Mouse (Mus musculus) layer of hippocampus, postnatal 10 days (tissue): ENCODE measurements at regions not wholly inside any gene's neighbourhood (a gene's known extent, or its start where the extent isn't known, plus 50 kb on each side); places are given as distances from the start of the nearest gene placed in this dataset.
"Not testable (repeated sequence)": the region's sequence is repeated elsewhere in the genome, so short reads cannot be mapped to it uniquely, and the experiment has no call there.

Source experiments
- DNase-seq, 2 experiments: peaks; one replicate each; pipeline ENCODE4 v3.0.0; 2021; ENCODE audit warnings: low spot score in 2 of 2

DNA sequence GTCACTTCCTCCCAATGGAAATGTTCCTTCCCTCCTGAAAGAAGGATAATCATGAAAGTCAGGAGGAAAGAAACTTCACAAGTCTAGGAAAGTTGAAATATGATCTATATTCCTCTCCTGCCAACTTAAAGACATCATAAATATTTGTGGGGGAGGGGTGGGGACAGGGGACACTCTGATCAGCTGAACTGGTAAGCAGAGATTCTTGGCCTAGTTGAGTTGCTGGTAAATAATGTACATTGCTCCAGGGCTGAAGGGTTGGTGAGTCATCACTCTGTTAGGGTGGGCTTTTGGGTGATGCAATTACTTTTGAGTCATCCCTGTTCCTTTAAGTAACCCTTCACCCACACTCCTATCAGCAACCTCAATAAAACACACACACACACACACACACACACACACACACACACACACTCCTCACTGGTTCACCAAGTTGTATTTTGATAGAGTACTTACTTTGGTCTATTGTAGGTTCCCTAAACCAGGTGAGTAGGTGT, 56.0 kb downstream of the Ccdc71l start:
- DNase-seq = no peak

DNA sequence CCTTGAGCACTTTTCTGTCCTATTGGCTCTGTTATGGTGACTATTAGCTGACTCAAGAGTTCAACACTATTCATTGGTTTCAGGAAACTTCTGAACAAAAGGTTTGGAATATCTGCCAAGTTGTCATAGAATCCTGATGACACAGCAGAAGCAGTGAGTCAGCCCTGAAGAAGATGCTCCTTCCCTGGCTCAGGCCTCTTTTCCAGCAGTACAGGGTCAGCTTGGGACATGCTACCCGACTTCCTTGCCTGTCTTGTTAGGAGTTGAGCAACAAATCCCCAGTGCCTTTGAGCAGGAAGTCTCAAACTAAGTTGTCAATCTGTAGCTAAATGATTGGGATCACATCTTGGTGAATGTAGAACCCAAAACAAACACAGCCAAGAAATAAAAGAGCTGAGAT, 56.6 kb downstream of the Ccdc71l start:
- DNase-seq = no peak

DNA sequence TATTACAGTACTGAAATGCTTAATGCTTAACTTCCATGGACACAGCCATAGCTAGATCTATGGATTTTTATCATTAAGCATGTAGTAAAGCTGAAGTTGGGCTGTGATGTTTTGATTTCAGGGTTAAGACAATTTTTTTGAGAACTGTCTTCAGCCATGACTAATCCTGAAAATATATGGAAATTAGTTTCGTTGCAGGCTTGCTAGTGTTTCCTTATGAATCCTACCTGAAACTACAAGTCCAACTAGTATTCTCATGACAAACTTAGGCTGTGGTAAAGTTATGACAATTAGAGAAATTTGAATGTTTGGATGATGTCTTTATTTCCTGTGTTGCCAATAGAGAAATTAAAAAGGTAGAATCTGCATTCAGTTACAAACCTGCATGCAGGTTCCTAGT, 59.7 kb downstream of the Ccdc71l start:
- no peak for DNase-seq

DNA sequence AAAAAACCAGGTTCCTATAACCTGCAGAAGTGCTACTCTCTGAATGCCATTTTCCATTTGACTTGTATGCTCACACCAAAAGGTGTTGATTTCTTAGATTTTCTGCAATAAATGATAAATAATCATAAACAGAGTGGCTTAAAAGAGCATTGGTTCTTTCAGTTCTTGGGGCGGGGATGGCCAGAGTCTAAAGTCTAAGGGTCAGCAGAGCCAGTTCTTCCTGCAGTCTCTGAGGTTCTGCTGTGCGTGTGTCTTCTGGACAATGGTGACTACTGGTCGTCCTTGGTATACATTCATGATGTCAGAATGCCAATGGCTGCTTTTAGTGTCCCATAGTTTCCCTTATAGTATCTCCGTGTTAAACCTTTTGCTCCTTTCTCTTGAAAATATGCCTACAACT, 66.3 kb downstream of the Ccdc71l start:
- no peak for DNase-seq

DNA sequence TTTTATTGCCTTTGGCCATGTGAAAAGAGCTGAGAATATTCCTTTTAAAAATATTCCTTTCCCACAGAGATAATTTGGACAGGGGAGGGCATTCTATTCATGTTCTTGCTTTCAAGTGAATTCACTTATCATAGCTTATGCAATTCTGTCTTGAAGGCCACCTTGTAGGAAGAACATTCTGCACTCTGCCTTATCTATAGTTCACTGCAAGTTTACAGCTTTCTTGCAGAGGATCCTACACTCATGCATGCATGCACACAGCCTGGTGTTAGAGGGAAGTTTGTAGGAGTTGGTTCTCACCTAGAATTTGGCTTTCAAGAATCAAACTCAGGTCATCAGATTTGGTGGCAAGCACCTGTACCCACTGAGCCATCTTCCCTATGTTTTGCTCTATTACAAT, 67.4 kb downstream of the Ccdc71l start:
- no peak for DNase-seq

DNA sequence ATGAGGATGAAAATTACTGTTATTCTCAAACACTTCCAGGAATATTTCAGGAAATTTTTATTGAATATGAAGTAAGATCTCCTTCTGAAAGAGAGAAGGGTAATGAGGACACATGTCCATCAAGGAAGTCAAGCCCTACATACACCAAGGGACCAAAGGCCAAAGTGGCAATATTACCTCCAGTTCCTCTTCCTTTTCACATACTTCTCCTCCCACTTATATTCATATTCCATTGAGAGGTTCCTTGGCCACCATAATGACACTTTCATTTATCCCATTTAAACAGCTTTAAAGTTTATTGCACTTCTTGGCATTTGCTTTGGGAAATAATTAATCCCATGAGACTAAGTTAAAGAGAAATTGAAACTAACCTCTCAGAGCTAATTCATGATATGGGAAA, 70.9 kb downstream of the Ccdc71l start:
- no peak for DNase-seq

DNA sequence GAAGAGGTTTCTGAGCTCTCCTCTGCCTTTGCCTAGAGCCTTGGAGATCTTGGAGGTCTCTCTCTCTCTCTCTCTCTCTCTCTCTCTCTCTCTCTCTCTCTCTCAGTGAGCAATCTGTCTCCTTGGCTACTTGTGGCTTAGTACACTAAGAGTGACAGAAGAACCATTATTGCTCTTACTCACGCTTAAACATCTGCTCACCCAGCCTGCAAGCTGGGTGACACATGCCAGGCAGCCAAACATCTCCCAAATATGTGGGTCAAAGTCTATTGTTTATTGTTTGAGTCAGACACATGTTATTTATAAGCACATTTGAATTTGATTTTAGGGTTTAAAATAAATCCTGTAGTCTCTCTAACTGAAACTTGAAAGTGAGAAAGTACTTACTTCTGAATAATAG, 72.7 kb downstream of the Ccdc71l start:
- DNase-seq = no peak

DNA sequence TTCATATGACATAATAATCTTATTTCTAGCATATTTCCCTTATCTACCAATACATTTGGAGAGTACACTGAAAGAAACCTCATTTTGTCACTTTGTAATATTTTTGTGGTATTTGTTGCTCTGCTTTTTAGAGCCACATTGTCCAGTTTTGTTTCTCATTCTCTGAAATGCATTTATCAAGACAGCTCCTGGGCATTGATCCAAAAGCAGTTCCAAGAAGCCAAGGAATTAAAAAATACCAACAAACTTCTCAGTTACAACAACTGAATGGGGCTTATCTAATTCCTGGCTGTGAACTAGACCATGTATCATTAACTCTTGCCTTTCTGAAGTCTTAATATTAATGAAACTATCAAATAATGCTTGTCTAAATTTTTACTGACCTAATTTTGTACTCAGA, 76.3 kb downstream of the Ccdc71l start:
- no peak for DNase-seq

DNA sequence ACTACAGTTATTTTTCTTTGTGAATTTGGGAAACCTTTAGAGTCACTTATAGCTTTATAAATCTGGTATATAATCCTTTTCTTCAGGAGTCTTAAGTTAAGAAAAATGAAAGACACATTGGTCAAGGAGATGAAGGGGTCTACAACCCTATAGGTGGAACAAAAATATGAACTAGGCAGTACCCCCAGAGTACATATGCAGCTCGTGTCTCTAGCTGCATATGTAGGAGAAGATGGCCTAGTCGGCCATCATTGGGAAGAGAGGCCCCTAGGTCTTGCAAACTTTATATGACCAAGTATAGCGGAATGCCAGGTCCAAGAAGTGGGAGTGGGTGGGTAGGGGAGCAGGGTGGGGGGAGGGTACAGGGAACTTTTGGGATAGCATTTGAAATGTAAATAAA, 76.7 kb downstream of the Ccdc71l start:
- DNase-seq = not testable (repeated sequence)

DNA sequence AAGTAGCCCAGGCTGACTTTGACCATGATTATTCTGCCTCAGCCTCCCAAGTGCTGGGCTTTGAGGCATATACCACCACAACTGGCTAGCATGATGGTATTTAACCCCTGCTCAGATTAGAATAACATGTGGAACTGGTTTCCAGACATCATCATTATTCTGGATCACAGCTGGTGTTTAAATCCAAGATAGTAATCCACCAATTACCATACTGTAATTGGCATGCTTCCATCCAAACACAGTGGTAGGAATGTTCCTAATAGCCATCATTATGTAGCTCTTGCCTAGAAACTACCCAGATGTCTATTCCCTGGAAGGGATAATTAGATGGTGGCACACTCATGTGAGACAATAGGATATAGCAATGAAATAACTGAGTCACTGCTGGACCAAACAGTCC, 77.4 kb downstream of the Ccdc71l start:
- no peak for DNase-seq

DNA sequence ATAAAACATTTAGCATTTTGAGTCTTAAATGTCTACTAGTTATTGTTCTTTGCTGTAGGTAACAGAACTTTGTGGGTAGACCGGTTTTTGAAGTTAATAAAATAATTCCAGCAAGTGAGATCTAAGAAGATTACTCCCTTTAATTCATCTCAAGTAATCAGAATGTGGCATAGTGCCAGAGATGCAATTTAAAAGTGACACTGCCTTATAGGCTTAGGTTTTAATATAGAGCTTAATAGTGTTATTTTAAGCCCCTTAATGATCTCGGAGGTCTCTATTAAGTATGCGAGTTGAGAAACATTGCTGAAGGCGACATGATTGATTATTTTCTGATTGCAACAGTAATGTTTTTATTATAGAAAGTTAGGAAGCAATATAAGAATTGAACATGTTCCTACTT, 78.3 kb downstream of the Ccdc71l start:
- no peak for DNase-seq

DNA sequence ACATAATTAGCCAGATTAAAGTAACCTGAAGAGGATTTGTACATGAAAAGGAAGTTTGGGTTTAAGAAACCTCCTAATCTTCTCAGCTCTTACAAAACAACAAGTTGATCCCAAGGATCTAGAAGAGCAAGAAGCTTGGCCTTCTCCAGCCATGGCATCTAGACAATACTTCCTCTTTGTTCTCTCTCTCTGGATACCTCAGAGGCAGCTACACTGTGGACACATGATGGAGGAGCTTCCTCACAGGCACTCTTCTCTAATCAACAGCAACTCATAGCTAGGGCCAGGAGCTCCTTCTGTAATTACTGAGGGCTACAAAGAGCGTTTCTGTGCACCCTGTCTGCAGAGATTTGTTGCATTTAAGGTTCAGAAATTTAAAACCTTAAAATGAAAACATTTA, 79.9 kb downstream of the Ccdc71l start:
- no peak for DNase-seq

DNA sequence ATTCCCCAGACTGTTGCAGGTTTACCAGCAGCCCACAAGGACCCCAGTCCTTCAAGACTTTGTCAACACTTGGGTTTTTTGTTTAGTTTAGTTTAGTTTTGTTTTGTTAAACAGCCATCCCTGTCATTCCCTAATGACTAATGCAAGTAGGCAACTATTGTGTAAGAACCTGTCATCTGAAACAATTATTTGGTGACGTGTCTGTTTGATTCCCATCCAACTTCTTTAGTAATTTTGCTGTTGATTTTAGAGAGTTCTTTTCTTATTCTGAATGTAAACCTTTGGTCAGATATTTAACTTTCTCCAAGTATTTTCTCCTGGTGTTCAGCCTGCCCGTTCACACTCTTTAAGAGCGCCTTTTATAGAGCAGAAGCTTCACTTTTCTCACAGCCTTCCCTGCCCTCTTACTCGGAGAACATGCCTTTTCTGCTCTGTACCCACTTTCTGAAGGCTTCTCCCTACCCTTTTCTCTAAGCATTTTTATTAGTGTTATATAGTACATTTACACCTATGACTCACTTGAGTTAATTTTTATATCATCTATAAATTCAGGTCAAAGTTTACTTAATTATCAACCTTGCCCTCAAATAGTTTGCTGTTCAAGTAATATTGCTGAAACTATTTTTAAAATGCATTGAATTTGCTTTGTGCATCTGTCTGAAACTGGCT, 82.0 kb downstream of the Ccdc71l start:
- DNase-seq = no peak

DNA sequence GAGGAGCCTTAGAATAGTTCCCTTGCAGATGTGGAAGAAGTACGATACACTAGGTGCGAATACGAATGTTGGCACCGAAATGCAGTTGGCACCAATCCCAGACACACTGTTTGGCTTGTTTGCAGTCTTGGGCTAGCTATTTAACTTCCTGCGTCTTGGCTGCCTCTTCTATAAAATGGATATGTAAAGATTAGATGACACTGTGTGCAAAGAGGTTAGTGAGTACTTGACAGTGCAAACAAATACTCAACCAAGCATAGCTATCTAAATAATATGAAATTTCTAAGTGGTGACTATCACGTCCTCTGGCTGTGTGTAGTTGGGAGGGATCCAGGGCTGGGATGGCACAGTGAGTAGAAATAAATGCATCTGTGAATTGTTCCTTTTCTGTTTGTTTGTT, 86.9 kb downstream of the Ccdc71l start:
- DNase-seq = no peak

DNA sequence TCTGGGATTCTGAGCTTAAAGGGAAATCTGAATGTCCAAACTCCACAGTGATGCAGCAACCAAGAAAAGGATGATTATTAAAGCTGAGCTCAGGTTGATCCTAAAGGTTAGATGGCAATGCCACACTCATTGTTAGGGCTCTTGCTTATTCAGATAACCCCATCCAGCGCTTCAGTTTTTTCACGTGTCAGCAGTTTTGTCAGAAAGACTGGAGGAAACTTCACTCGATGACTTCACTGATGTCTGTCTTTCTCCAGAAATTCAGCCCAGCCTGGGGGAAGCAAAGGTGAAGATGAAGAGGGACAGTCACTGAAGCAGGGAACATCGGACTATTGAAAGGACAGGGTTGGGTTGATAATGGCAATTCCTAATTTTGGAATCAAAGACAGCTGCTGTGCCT, 91.4 kb downstream of the Ccdc71l start:
- DNase-seq = no peak

DNA sequence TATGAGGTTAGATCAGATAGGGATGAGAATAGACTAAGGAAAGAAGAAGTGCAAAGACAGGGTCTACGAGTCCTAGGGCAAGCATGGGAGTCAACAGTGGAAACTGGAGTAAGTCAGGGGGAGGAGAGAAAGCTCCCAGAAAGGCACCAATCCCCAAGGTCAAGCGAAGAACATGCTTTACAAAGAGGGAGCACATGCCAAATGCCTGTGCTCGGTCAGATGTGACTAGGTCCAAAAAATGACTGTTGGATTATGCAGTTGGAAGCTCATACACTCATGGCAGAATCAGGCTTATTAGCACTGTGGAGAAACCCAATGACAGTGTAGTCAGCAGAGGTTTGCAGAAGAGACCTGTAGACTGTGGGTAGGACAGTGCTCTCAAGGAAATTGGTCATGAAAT, 100.9 kb downstream of the Ccdc71l start:
- DNase-seq = no peak

DNA sequence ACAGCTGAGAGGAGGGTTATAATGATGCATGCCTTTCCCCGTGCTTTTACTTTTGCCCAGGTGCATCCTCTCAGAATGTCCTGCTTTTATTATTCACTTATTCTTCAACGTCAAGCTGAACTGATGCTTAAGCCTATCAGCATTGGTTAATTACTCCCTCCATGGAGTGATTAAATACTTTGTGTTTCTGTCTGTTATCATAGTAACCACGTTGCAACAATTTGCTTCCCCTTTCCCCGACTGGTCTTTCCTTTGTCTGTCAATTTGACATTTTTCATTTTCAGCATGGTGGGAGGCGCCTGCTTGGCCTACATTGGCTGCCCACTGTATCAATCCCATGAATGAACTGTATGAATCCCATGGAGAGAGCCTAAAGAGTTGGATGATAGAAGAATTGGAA, 101.8 kb downstream of the Ccdc71l start:
- no peak for DNase-seq

DNA sequence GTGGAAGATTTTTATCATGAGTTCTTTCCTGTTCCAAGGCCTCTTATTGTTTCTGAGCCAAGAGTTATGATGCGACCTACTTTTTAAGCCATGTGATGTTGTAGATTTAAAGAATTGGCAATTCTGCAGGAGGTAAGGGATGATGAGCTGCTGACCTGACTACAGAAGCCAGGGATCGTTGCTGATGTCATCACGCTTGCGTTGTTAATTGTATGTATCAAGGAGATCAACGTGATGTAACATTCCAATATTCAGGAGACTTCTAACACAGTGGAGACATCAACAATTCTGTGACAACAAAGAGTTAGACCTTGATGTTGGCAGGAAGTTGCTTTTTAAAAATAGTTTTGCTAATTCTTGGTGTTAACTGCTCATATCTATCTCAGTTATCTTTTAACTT, 102.5 kb downstream of the Ccdc71l start:
- no peak for DNase-seq

DNA sequence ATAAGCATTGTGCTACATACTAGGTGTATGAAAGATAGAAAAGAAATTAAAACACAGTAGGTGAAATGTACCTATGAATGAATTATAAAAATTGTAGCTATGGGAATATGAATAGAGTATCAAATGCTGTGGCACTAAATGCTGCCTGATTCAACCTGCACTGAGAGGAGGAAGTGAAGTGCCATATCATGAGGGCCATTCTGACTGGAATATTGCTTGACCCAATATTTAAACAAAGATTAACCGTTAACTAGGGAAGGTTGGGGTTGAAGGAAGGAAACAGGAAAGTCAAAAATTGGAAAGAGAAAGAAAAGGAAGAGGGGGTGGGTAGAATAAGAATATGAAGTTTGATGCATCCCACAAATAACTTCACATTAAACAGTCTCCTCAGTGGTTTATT, 103.8 kb downstream of the Ccdc71l start:
- no peak for DNase-seq

DNA sequence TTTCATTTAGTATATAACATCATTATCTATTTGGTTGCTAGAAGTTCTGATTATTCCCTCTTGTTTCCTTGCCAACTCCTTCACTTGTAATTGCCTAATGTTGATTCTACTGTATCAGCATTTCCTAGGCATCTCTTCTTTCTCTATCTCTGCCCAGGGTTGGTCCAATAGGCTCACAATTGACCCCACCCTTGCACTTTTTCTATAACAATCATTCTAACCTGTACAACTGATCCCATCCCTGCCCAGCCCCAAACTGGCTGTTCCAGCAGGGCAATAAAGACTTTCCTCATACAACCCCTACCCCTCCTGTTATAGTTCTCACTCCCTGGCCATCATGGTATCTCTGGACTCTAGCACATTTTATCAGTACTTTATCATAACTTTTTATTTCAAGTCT, 104.3 kb downstream of the Ccdc71l start:
- DNase-seq = no peak

DNA sequence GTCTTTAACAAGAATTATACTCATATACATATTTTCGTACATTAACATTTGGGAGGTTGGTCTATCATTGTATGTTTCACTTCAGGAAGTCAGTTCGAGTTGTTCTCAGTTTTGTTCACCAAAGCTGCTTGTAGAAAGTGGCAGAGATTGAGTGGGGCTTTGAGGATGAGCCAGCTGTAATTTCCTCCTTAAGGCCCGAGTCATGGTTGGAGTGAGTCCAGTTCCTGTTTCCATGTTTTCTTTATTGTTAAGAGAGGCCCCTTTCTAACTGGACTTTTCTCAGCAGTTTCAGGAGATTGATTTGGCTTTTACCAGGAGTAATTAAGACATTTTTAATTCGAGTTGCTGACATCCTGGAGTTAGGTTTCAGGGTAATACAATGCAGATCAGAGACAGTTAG, 107.7 kb downstream of the Ccdc71l start:
- DNase-seq = no peak

DNA sequence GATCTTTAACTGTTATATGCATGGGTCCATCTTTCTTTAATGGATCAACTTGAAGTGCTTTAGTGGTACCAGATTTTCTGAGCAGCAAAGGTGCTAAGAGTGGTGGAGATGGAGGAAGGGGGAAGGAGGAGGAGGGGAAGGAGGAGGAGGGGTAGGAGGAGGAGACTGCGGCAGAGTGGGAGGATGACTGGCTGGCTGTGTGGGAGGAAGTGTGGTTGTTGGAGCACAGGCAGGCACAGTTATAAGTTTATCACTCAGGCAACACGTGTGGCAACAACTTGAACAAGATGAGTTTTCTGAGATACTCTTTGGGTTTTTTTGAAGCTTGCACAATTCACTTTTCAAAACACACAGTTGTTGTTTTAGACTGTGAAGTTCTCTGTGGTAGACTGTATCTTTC, 108.2 kb downstream of the Ccdc71l start:
- DNase-seq = no peak

DNA sequence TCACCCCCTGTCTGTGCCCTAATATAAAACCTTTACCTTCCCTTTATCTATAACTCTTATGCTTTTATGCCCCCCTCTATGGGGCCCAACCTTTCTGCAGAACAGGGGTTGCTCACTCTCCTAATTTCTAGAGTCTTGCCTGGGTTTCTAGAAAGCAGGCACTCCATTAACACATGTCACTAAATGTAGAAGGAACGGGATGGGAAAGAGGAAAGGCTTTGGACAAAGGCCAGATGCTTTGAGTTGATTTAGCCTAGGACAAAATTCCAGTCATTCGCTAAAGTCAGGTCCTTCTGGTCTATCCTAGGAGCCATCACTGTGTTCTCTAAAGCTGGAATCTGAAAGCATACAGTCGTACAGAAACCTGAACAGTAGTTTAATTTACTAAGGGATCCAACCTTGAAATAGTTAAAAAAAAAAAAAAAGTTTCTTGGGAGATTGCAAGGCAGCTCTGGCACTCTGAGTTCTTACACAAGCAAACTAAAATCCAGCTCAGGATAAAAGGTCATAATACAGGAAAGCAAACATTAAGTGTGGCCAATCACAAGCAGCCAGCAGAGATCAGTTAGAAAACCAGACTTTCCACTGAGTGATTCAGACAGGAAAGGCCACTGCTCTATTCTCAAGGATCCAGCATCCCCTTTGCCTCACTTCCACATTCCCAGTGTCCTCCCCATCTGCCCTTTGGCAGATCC, 109.5 kb downstream of the Ccdc71l start:
- no peak for DNase-seq
